Mouse (Mus musculus) thymus, adult 2 months (tissue): Measurements from ENCODE around the gene Syngr2.

ENCODE experiments used
- CTCF ChIP-seq: fragments of 200-500 bp; IDR thresholded peaks from 2 replicates; pipeline ENCODE4 v1.5.1; 2012; ENCODE audit warnings: mild to moderate bottlenecking, control low read depth, low read length, moderate library complexity, borderline replicate concordance; ENCODE audit not compliant: control insufficient read depth, poor library complexity, insufficient read depth; ENCODE audit errors: extremely low read depth
- POLR2A ChIP-seq: fragments of 200-500 bp; IDR thresholded peaks from 2 replicates; pipeline ENCODE4 v1.6.1; 2012; ENCODE audit warnings: mild to moderate bottlenecking, low read length, control low read depth, moderate library complexity; ENCODE audit not compliant: control insufficient read depth, poor library complexity, insufficient read depth; ENCODE audit errors: extremely low read depth

DNA sequence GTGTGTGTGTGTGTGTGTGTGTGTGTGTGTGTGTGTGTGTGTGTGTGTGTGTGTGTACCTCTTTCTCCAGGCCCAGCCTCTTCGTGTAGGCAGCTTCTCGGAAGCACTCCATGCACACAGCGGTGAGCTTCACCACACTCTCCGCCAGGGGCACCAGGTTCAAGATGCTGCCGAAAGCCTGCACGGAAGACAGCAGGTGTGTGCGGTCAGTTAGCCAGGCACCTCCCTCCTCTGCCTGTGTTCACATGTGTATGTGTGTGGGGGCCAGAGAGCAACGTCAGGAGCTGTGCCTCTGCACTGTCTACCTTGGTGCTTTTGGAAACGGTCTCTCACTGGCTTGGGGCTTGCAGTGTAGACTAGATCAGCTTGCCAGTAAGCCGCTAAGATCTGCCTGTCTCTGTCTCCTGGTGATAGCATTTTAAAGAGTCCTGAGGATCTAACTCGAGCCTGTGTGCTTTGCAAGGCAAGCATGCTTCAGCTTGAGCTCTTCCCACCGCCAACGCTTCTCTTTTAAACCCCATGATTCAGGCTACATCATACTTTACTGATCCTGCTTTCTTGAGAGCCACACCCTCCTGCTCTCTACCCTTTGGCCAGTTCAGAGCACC, 7.0 kb downstream of the Syngr2 start:
- TF ChIP-seq POLR2A (no peak), CTCF (no peak)
